Comparison of ENCODE assay signal across 8 mouse cellular contexts in genomic region chr2:156719549-156720312, GRCm38 (mm10). TPM values are rescaled to one million over a fixed set of nuclear protein-coding genes. Genes with fewer than 3 reads are reported as not detected.
DNase-seq lines count a peak whose midpoint lies in the region; ATAC-seq lines count a peak whose summit lies in the region.

No protein-coding gene starts in this region.

- peak overlapping the region; percentile 88 for H3K4me2 ChIP-seq in kidney, embryonic 14.5 days (replicated peaks; ENCODE audit: low read depth, low read length)
- H3K4me2 ChIP-seq in hindbrain, embryonic 11.5 days (replicated peaks; ENCODE audit: low read depth, low read length) = peak overlapping the region; percentile 66
- H3K4me2 ChIP-seq in midbrain, embryonic 13.5 days (replicated peaks) = peak overlapping the region; percentile 81

- 90% methylated on average over 8 of the region's 8 CpGs for WGBS in kidney, embryonic 14.5 days
- WGBS in hindbrain, embryonic 11.5 days = 88% methylated on average over 8 of the region's 8 CpGs
- 87% methylated on average over 8 of the region's 8 CpGs for WGBS in midbrain, embryonic 13.5 days

- 0 out of 2 replicates have a peak overlapping the region, but pooled peaks have one; percentile 60 for H3K27ac ChIP-seq in kidney, embryonic 14.5 days (ENCODE audit: low read depth, low read length)
- H3K27ac ChIP-seq in hindbrain, embryonic 11.5 days (ENCODE audit: low read depth, low read length) = no peak overlapping the region
- H3K27ac ChIP-seq in midbrain, embryonic 13.5 days = peak overlapping the region; percentile 93

- no peak for DNase-seq in kidney, postnatal 10 days
- peak; percentile 30 for DNase-seq in MN1 (ENCODE audit: low spot score)
- no peak for DNase-seq in hindbrain, embryonic 11.5 days (ENCODE audit: low spot score)
- DNase-seq in frontal cortex, postnatal 36 days (ENCODE audit: low spot score in 2 of 2) = no peak
- DNase-seq in left cerebral cortex, adult 9 months (ENCODE audit: low spot score in 2 of 2) = no peak

- peak overlapping the region; percentile 95 for H3K9ac ChIP-seq in kidney, embryonic 14.5 days (ENCODE audit: low read depth, low read length)
- peak overlapping the region; percentile 84 for H3K9ac ChIP-seq in hindbrain, embryonic 11.5 days (ENCODE audit: low read depth, low read length)
- H3K9ac ChIP-seq in midbrain, embryonic 13.5 days (replicated peaks) = peak overlapping the region; percentile 78

- H3K4me3 ChIP-seq in kidney, embryonic 14.5 days (ENCODE audit: low read length) = peak overlapping the region; percentile 95
- H3K4me3 ChIP-seq in hindbrain, embryonic 11.5 days (ENCODE audit: low read depth, low read length) = peak overlapping the region; percentile 92
- peak overlapping the region; percentile 93 for H3K4me3 ChIP-seq in midbrain, embryonic 13.5 days (replicated peaks)

- no peaks in the 10 kb centered on the region for H3K9me3 ChIP-seq in kidney, embryonic 14.5 days (ENCODE audit: control insufficient read depth, low read length)
- no peaks in the 10 kb centered on the region for H3K9me3 ChIP-seq in hindbrain, embryonic 11.5 days (ENCODE audit: control insufficient read depth, low read length)
- no peaks in the 10 kb centered on the region for H3K9me3 ChIP-seq in midbrain, embryonic 13.5 days

- H3K4me1 ChIP-seq in kidney, embryonic 14.5 days (ENCODE audit: control insufficient read depth, insufficient read depth, low read length) = peaks cover 42% of the 10 kb centered on the region
- H3K4me1 ChIP-seq in hindbrain, embryonic 11.5 days (replicated peaks; ENCODE audit: control insufficient read depth, insufficient read depth, low read length) = peaks cover 3% of the 10 kb centered on the region; the same call in 1 of the 2 replicates
- peaks cover 57% of the 10 kb centered on the region for H3K4me1 ChIP-seq in midbrain, embryonic 13.5 days (replicated peaks)

- H3K36me3 ChIP-seq in kidney, embryonic 14.5 days (ENCODE audit: control insufficient read depth, insufficient read depth, low read length) = no peaks in the 10 kb centered on the region
- H3K36me3 ChIP-seq in hindbrain, embryonic 11.5 days (ENCODE audit: control insufficient read depth, insufficient read depth, low read length) = no peaks in the 10 kb centered on the region
- H3K36me3 ChIP-seq in midbrain, embryonic 13.5 days = 0 out of 2 replicates have a peak, but pooled peaks cover under 1% of the 10 kb centered on the region

- no peak for ATAC-seq in kidney, embryonic 14.5 days (ENCODE audit: low FRiP score, low TSS enrichment)
- no peak for ATAC-seq in hindbrain, embryonic 11.5 days (ENCODE audit: low FRiP score)
- ATAC-seq in midbrain, embryonic 13.5 days = no peak; the same call in 1 of the 2 replicates
- ATAC-seq in megakaryocyte-erythroid progenitor cell, adult 5-6 weeks (replicated peaks; ENCODE audit: low FRiP score, low TSS enrichment, poor library complexity, severe bottlenecking) = no peak

- no peaks in the 10 kb centered on the region for H3K27me3 ChIP-seq in kidney, embryonic 14.5 days (ENCODE audit: control insufficient read depth, insufficient read depth, low read length)
- H3K27me3 ChIP-seq in hindbrain, embryonic 11.5 days (ENCODE audit: control insufficient read depth, insufficient read depth, low read length) = no peaks in the 10 kb centered on the region
- H3K27me3 ChIP-seq in midbrain, embryonic 13.5 days = no peaks in the 10 kb centered on the region

RNA-seq across cellular contexts. Expression of gene Myl9, which starts 55.5 kb away (rescaled TPM):
- polyA plus RNA-seq in kidney, embryonic 14.5 days (2014; fragmentation: Nextera tagmentation; extraction: Ambion mirVana) = 218 and 250 TPM in 2 replicates
- polyA plus RNA-seq in hindbrain, embryonic 11.5 days (2014; fragmentation: Nextera tagmentation; extraction: Ambion mirVana) = 96.1 and 133 TPM in 2 replicates
- 33.0 and 37.4 TPM in 2 replicates for polyA plus RNA-seq in midbrain, embryonic 13.5 days (2015; fragmentation: Nextera tagmentation; extraction: Ambion mirVana)
- total RNA-seq in megakaryocyte-erythroid progenitor cell, adult 5-6 weeks (2014; fragmentation: Nextera tagmentation) = not detected in 2 replicates
- not detected in 2 replicates for total RNA-seq in megakaryocyte-erythroid progenitor cell, adult 5-6 weeks (2017)
